Mouse (Mus musculus): ENCODE data around the gene Cobl. TPM values are rescaled to one million over a fixed set of nuclear protein-coding genes. Genes with fewer than 3 reads are reported as not detected.

Gene Cobl
- polyA plus RNA-seq, 1 experiment from 2014 or later = 16.1 TPM

DNA sequence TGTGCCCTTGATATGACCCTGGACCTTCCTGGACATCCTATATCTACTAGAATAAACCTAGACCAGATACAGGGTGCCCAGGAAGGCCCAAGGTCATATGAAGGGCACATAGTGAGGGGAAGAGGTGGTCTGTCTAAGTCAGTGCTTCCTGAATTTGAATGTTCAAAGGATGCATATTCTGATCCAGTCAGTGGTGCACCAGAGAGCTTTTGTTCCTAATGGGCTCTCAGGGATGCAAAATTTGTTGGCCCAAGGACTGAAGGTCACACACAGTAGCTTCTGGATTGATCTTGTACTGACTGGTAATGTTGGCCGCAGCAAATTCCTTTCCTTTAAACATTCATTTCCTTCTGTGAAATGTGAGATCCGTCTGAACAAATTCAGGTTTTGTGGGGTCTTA, 2.5 kb upstream of the Cobl start:
- Histone ChIP-seq H3K27ac (no peak overlapping the region), H3K4me3 (no peak overlapping the region), H3K36me3 (replicated peaks) (no peaks in the 10 kb centered on the region), H3K4me1 (peaks cover 9% of the 10 kb centered on the region; the same call in 1 of the 2 replicates), H3K9me3 (no peaks in the 10 kb centered on the region), H3K4me2 (no peak overlapping the region), H3K9ac (no peak overlapping the region), H3K27me3 (replicated peaks) (peaks cover 7% of the 10 kb centered on the region; the same call in 1 of the 2 replicates)
- no peak for ATAC-seq (replicated peaks)
- WGBS = 91% methylated on average over 2 of the region's 2 CpGs

DNA sequence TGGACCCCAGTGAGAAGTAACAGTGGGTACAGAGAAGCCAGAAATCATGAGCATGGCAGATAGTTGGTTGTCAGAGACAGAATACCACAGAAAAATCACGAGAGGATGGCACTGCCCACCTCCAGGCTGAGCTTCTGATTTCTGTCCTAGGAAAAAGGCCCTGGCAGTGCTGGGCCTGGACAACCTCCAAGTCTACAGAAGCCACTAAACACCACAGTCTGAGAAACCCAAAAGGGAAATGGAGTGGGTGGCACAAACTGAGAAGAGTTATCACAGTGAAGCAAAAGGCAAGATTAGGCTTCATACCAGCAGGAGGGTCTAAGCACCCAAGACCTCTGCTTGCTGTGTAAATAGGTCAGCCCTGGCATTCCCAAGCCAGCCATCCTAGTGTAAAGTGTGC, 1.8 kb upstream of the Cobl start:
- Histone ChIP-seq H3K27me3 (replicated peaks) (peaks cover 7% of the 10 kb centered on the region; the same call in 1 of the 2 replicates), H3K4me1 (peaks cover 9% of the 10 kb centered on the region; the same call in 1 of the 2 replicates), H3K36me3 (replicated peaks) (no peaks in the 10 kb centered on the region), H3K4me2 (no peak overlapping the region), H3K27ac (no peak overlapping the region), H3K9ac (no peak overlapping the region), H3K4me3 (no peak overlapping the region), H3K9me3 (no peaks in the 10 kb centered on the region)
- ATAC-seq (replicated peaks) = no peak
- WGBS = 62% methylated on average over 1 of the region's 1 CpGs

DNA sequence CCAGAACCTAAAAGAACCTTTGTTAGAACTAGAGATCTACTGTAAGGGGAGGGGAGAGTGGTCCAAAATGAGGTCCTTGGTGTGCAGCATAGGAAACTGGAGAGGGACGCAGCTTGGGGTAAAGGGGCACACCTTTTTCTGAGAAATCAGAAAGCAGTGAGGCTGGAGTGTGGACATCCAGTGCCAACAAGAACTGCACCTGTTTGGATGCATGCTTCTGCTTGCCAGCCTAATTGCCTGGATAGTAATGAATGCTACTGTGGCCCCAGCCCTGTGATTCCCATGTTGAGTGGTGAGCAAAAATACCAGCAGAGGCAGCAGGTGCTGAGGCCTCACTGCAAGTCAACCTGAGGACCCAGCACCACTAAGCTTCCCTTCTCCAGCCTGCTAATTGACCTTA, 469 bp upstream of the Cobl start:
- 55% methylated on average over 1 of the region's 1 CpGs for WGBS
- Histone ChIP-seq H3K4me1 (peaks cover 9% of the 10 kb centered on the region; the same call in 1 of the 2 replicates), H3K4me2 (peak overlapping the region; percentile 87), H3K9me3 (no peaks in the 10 kb centered on the region), H3K27ac (no peak overlapping the region), H3K9ac (peak overlapping the region; percentile 74), H3K36me3 (replicated peaks) (no peaks in the 10 kb centered on the region), H3K27me3 (replicated peaks) (peaks cover 7% of the 10 kb centered on the region; the same call in 1 of the 2 replicates), H3K4me3 (peak overlapping the region; percentile 84)
- peak; percentile 24; the same call in 1 of the 2 replicates for ATAC-seq (replicated peaks)

DNA sequence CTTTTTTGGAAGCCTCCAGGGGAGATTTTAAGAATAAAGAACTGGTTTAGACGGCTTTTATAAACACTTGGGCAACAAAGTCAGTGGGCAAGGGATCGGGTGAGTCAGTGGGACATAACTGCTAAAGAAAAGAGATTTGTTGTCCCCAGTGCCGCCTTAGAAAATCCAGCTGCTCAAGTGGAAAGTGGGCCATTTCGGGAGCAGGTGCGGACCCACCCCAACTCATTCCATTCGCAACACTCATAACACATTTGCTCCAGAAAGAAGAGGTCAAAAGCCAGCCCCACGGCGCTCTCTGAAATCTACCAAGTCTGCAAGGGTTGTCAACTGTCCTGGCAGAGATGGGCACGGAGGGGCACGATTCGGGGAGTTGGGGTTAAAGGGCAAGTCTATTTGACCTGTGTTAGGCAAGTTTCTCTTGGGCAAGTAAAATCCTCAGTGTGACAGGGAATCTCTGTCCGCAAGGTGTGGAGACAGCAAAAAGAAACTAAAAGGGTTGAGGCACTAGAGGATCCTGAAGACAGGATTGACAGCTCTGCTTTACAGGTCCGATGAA, 1.1 kb downstream of the Cobl start:
- 56% methylated on average over 13 of the region's 13 CpGs for WGBS
- Histone ChIP-seq H3K4me2 (peak overlapping the region; percentile 87), H3K36me3 (replicated peaks) (no peaks in the 10 kb centered on the region), H3K4me1 (peaks cover 9% of the 10 kb centered on the region; the same call in 1 of the 2 replicates), H3K27me3 (replicated peaks) (peaks cover 7% of the 10 kb centered on the region; the same call in 1 of the 2 replicates), H3K27ac (no peak overlapping the region), H3K9ac (peak overlapping the region; percentile 74), H3K4me3 (peak overlapping the region; percentile 84), H3K9me3 (no peaks in the 10 kb centered on the region)
- ATAC-seq (replicated peaks) = no peak

DNA sequence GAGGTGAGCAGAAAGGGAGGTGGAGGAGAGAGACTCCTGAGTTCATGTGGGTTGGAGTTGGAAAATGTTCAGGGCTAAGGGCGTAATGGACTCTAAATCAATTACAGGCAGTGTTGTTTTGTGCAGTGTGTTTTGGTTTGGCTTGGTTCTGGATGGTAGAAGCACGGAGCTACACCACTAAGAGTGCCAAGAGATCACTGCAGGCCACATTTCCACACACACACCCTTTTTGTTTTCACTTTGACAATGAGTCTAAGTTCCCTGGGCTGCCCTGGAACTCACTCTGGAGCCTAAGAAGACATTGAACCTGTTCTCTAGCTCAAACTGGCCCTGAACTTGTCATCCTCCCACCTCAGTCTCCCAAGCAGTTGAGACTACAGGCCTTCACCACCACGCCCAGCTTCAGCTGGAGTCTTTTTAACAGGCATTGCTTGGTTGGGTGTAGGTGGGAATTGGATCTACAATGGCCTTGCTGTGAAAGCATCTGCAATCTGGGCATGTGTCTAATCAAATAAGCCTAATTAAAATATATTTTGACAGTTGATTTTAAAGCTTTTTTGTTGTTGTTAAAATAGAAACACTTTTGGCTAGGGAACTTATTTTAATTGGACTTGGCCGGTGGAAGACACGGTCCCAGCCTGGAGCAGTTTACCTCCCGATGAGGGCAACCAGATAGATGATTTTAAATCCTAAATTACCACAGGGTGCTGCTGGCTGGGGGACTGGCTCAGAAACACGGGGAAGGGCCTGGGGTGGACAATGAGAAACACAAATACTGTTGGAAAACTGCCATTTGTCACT, 4.8 kb downstream of the Cobl start:
- Histone ChIP-seq H3K36me3 (replicated peaks) (no peaks in the 10 kb centered on the region), H3K27ac (no peak overlapping the region), H3K27me3 (replicated peaks) (no peaks in the 10 kb centered on the region), H3K9ac (no peak overlapping the region), H3K4me1 (peaks cover 9% of the 10 kb centered on the region; the same call in 1 of the 2 replicates), H3K4me2 (no peak overlapping the region), H3K9me3 (no peaks in the 10 kb centered on the region), H3K4me3 (no peak overlapping the region)
- no peak for ATAC-seq (replicated peaks)
- 74% methylated on average over 7 of the region's 7 CpGs for WGBS

DNA sequence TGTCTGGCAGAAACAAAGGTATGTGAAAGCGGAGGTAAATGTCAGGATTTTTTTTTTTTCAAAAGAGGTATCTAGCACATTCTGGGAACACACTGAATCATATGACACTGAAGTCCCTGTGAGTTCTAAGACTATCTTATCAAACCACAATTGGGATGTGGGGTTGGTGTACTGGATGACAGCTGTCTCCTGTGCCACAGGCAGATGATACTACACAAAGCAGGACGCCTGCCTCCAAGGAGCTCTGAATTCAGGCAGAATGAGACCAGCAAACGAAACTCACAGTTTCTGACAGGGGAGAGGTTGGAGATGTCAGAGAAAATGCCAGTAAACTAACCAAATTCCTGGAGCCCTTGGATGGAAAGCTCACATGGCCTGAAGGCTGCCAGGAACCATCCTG, 5.9 kb downstream of the Cobl start:
- no peak overlapping the region for H3K27ac ChIP-seq
- H3K4me3 ChIP-seq = no peak overlapping the region
- H3K36me3 ChIP-seq (replicated peaks) = no peaks in the 10 kb centered on the region
- no peaks in the 10 kb centered on the region for H3K27me3 ChIP-seq (replicated peaks)
- 80% methylated on average over 3 of the region's 3 CpGs for WGBS
- no peak overlapping the region for H3K9ac ChIP-seq
- no peaks in the 10 kb centered on the region for H3K9me3 ChIP-seq
- ATAC-seq (replicated peaks) = no peak
- H3K4me2 ChIP-seq = no peak overlapping the region
- H3K4me1 ChIP-seq = peaks cover 4% of the 10 kb centered on the region; the same call in 1 of the 2 replicates

DNA sequence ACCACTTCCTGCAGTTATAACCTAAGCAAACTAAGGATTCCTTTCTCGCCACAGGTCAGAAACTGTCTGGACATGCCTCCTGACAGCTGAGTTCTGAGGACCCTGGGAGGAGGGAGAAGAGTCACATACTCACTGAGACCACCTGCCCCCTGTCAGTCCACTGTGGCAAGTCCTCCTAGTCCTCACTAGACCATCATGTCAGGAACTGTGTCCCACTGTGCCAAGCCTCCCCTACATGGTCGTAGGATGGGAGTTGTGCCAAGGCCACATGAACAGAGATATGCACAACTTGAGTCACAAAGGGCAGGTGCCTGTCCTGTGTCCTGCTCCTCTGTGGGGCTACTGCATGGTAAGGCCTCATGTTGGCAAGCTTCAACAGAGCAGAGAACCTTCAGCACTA, 6.4 kb downstream of the Cobl start:
- Histone ChIP-seq H3K4me2 (no peak overlapping the region), H3K4me3 (no peak overlapping the region), H3K36me3 (replicated peaks) (no peaks in the 10 kb centered on the region), H3K27me3 (replicated peaks) (no peaks in the 10 kb centered on the region), H3K4me1 (no peaks in the 10 kb centered on the region), H3K27ac (no peak overlapping the region), H3K9ac (no peak overlapping the region), H3K9me3 (no peaks in the 10 kb centered on the region)
- ATAC-seq (replicated peaks) = no peak
- WGBS = 91% methylated on average over 2 of the region's 2 CpGs

- no peak for ATAC-seq (replicated peaks)
- WGBS = 92% methylated on average over 3 of the region's 3 CpGs
- H3K27ac ChIP-seq = no peak overlapping the region
Measured at GRCm38 (mm10) chr11:12448101-12448500, 16.7 kb downstream of the Cobl start.

DNA sequence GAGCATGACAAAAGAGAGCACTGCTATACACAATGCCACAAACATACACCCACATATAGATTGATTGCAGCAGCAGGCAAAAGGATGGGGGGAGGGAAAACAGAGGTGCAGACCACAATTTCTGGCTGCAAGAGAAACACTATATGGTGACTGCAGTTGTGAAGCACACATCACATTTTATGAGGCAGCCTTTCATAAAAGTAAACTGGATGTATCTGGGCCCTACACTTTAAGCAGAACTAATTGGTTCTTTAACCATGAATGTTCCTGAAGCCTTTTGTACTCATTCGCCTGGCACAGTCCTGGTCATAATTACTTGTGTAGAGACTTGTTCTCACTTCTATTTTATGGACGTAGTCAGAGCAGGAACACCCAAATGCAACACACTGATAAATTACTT, 19.5 kb downstream of the Cobl start:
- no peaks in the 10 kb centered on the region for H3K27me3 ChIP-seq (replicated peaks)
- WGBS = 58% methylated on average over 2 of the region's 2 CpGs
- no peak overlapping the region for H3K27ac ChIP-seq
- H3K9ac ChIP-seq = no peak overlapping the region
- H3K36me3 ChIP-seq (replicated peaks) = no peaks in the 10 kb centered on the region
- ATAC-seq (replicated peaks) = no peak
- no peaks in the 10 kb centered on the region for H3K4me1 ChIP-seq
- H3K9me3 ChIP-seq = no peaks in the 10 kb centered on the region
- no peak overlapping the region for H3K4me2 ChIP-seq
- H3K4me3 ChIP-seq = no peak overlapping the region

More at GRCm38 (mm10) chr11:12448101-12448500, 16.7 kb downstream of the Cobl start:
- Histone ChIP-seq H3K9me3 (no peaks in the 10 kb centered on the region), H3K4me3 (no peak overlapping the region), H3K4me2 (no peak overlapping the region), H3K4me1 (no peaks in the 10 kb centered on the region), H3K9ac (no peak overlapping the region), H3K27me3 (replicated peaks) (no peaks in the 10 kb centered on the region), H3K36me3 (replicated peaks) (no peaks in the 10 kb centered on the region)

DNA sequence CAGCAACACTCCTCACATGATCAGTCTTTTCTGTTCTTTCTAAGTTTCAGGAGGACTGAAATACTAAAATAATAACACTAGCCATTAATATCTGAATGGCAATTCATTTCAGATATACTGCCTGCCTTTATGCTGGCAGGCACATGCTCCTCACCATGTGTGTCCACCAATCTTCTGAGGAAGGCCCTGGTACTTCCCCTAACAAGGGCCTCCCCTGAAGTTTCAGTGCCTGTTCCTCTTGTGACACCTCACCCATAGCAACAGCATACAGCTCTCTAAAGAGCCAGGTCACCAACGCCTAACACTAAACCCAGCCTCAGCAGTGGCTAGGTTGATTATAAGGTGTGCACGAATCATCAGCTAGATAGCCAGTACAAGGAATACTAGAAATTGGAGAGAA, 20.5 kb downstream of the Cobl start:
- Histone ChIP-seq H3K36me3 (replicated peaks) (no peaks in the 10 kb centered on the region), H3K9ac (no peak overlapping the region), H3K4me1 (no peaks in the 10 kb centered on the region), H3K27ac (no peak overlapping the region), H3K4me3 (no peak overlapping the region), H3K9me3 (no peaks in the 10 kb centered on the region), H3K4me2 (no peak overlapping the region), H3K27me3 (replicated peaks) (no peaks in the 10 kb centered on the region)
- ATAC-seq (replicated peaks) = no peak
- WGBS = 82% methylated on average over 2 of the region's 2 CpGs

DNA sequence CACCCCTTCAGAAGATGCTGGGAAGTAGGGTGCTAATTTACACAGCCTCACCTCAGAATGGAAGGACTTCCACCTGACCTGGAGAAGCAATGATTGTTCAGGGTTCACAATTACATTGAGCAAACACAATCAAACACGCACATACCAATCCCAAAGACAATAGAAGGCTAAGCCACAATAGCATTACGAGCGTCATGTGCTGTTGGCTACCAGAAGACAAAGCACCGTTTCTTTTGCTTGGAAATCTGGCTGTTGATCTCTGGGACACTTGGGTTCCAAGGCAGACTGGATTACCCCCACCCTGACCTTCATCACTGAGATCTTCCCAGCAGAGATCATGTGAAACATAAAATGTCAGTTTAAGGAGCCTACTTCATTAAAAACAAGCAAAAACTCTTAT, 21.1 kb downstream of the Cobl start:
- ATAC-seq (replicated peaks) = no peak
- no peak overlapping the region for H3K4me3 ChIP-seq
- no peaks in the 10 kb centered on the region for H3K36me3 ChIP-seq (replicated peaks)
- H3K9me3 ChIP-seq = no peaks in the 10 kb centered on the region
- H3K9ac ChIP-seq = no peak overlapping the region
- WGBS = 49% methylated on average over 4 of the region's 4 CpGs
- H3K27ac ChIP-seq = no peak overlapping the region
- H3K27me3 ChIP-seq (replicated peaks) = no peaks in the 10 kb centered on the region
- H3K4me1 ChIP-seq = no peaks in the 10 kb centered on the region
- H3K4me2 ChIP-seq = no peak overlapping the region

- 79% methylated on average over 5 of the region's 5 CpGs for WGBS
- Histone ChIP-seq H3K4me1 (no peaks in the 10 kb centered on the region), H3K9me3 (no peaks in the 10 kb centered on the region), H3K27me3 (replicated peaks) (no peaks in the 10 kb centered on the region), H3K36me3 (replicated peaks) (no peaks in the 10 kb centered on the region), H3K4me3 (no peak overlapping the region), H3K4me2 (no peak overlapping the region), H3K9ac (no peak overlapping the region), H3K27ac (no peak overlapping the region)
- no peak for ATAC-seq (replicated peaks)
Measured at GRCm38 (mm10) chr11:12443185-12443584, 21.6 kb downstream of the Cobl start.

- Histone ChIP-seq H3K36me3 (replicated peaks) (no peaks in the 10 kb centered on the region), H3K4me1 (no peaks in the 10 kb centered on the region), H3K4me2 (no peak overlapping the region), H3K4me3 (no peak overlapping the region), H3K27ac (no peak overlapping the region), H3K9ac (no peak overlapping the region), H3K9me3 (no peaks in the 10 kb centered on the region), H3K27me3 (replicated peaks) (no peaks in the 10 kb centered on the region)
- ATAC-seq (replicated peaks) = no peak
- WGBS = 89% methylated on average over 4 of the region's 4 CpGs
Measured at GRCm38 (mm10) chr11:12442283-12442682, 22.5 kb downstream of the Cobl start.

All from midbrain, embryonic 15.5 days (tissue).